ENCODE assay signal across 8 mouse cellular contexts in genomic region chr19:6907811-6908540, GRCm38 (mm10). TPM values are rescaled to one million over a fixed set of nuclear protein-coding genes. Genes with fewer than 3 reads are reported as not detected.
DNase-seq lines count a peak whose midpoint lies in the region; ATAC-seq and TF ChIP-seq lines count a peak whose summit lies in the region.

No protein-coding gene starts in this region.

- H3K4me2 ChIP-seq in limb, embryonic 12.5 days = peak overlapping the region; percentile 68
- peak overlapping the region; percentile 76 for H3K4me2 ChIP-seq in midbrain, postnatal 0 days (ENCODE audit: low read depth, low read length, poor library complexity, severe bottlenecking)

- TF ChIP-seq POLR2A in embryonic fibroblast, embryonic 13.5 days (IDR thresholded peaks at IDR 0.05; ENCODE audit: low read depth, low read length) = no peak

- no peak for ATAC-seq in limb, embryonic 12.5 days (ENCODE audit: insufficient number of reproducible peaks, insufficient read depth, low FRiP score, low TSS enrichment, low read depth)
- no peak for ATAC-seq in midbrain, postnatal 0 days (ENCODE audit: low FRiP score)

- no peaks in the 10 kb centered on the region for H3K27me3 ChIP-seq in limb, embryonic 12.5 days
- H3K27me3 ChIP-seq in midbrain, postnatal 0 days (ENCODE audit: insufficient read depth, low read length) = no peaks in the 10 kb centered on the region

- no peaks in the 10 kb centered on the region; the same call in 1 of the 2 replicates for H3K4me1 ChIP-seq in embryonic fibroblast, embryonic 13.5 days (ENCODE audit: control insufficient read depth, insufficient read depth, low read length)
- H3K4me1 ChIP-seq in limb, embryonic 12.5 days (replicated peaks) = peaks cover 20% of the 10 kb centered on the region
- H3K4me1 ChIP-seq in midbrain, postnatal 0 days (ENCODE audit: insufficient read depth, low read length) = peaks cover 9% of the 10 kb centered on the region

- peak overlapping the region; percentile 73; the same call in 1 of the 2 replicates for H3K27ac ChIP-seq in embryonic fibroblast, embryonic 13.5 days (ENCODE audit: insufficient read depth, low read length)
- no peak overlapping the region for H3K27ac ChIP-seq in limb, embryonic 12.5 days
- H3K27ac ChIP-seq in midbrain, postnatal 0 days (ENCODE audit: low read depth, low read length) = no peak overlapping the region

- no peak for TF ChIP-seq CTCF in embryonic fibroblast, embryonic 13.5 days (IDR thresholded peaks at IDR 0.05; ENCODE audit: borderline replicate concordance, insufficient read depth, low read length)
- TF ChIP-seq CTCF in midbrain, postnatal 0 days (IDR thresholded peaks at IDR 0.05) = no peak

- no peaks in the 10 kb centered on the region for H3K9me3 ChIP-seq in limb, embryonic 12.5 days
- H3K9me3 ChIP-seq in midbrain, postnatal 0 days (ENCODE audit: low read length) = no peaks in the 10 kb centered on the region

- peak overlapping the region; percentile 67 for H3K4me3 ChIP-seq in embryonic fibroblast, embryonic 13.5 days (ENCODE audit: insufficient read depth, low read length)
- H3K4me3 ChIP-seq in limb, embryonic 12.5 days (replicated peaks) = peak overlapping the region; percentile 62
- peak overlapping the region; percentile 58 for H3K4me3 ChIP-seq in midbrain, postnatal 0 days (ENCODE audit: low read depth, low read length)

- peaks cover 54% of the 10 kb centered on the region for H3K36me3 ChIP-seq in limb, embryonic 12.5 days
- peaks cover 47% of the 10 kb centered on the region for H3K36me3 ChIP-seq in midbrain, postnatal 0 days (ENCODE audit: insufficient read depth, low read length)

- WGBS in limb, embryonic 12.5 days = 84% methylated on average over 7 of the region's 7 CpGs
- WGBS in midbrain, postnatal 0 days = 88% methylated on average over 7 of the region's 7 CpGs

- DNase-seq in kidney, adult 18-20 months = peak; percentile 62
- DNase-seq in kidney, postnatal 4 days = no peak
- DNase-seq in midbrain, postnatal 0 days (ENCODE audit: low spot score) = no peak
- DNase-seq in urinary bladder, adult 2 months (ENCODE audit: low spot score) = no peak
- no peak for DNase-seq in retina, embryonic 14.5 days (ENCODE audit: low spot score)
- DNase-seq in layer of hippocampus, postnatal 10 days (ENCODE audit: low spot score in 2 of 2) = no peak

- peak overlapping the region; percentile 70; the same call in 1 of the 2 replicates for H3K9ac ChIP-seq in limb, embryonic 12.5 days (replicated peaks)
- H3K9ac ChIP-seq in midbrain, postnatal 0 days (replicated peaks; ENCODE audit: low read length, poor library complexity, severe bottlenecking) = no peak overlapping the region; the same call in 1 of the 2 replicates

RNA-seq across cellular contexts. Expression of gene Trmt112, which starts 1.5 kb away (rescaled TPM):
- polyA plus RNA-seq in embryonic fibroblast, embryonic 13.5 days (2011; ENCODE audit: insufficient read length, low read depth, missing spikeins) = 61.4 and 74.9 TPM in 2 replicates
- 165 and 167 TPM in 2 replicates for polyA plus RNA-seq in limb, embryonic 12.5 days (2016; fragmentation: Nextera tagmentation; extraction: Ambion mirVana)
- total RNA-seq in midbrain, postnatal 0 days (2014; rRNA removed) = 80.6 and 85.4 TPM in 2 replicates
- 110 and 118 TPM in 2 replicates for polyA plus RNA-seq in midbrain, postnatal 0 days (2015; fragmentation: Nextera tagmentation; extraction: Ambion mirVana)
- 114 and 126 TPM in 2 replicates for polyA plus RNA-seq in urinary bladder, adult 2 months (2012; rRNA removed)
- 10 to 100 TPM; 42.4 to 44.5 TPM for total RNA-seq in layer of hippocampus, postnatal 10 days (2021)

RNA-seq across cellular contexts. Expression of gene Prdx5, which starts 1.9 kb away (rescaled TPM):
- polyA plus RNA-seq in embryonic fibroblast, embryonic 13.5 days (2011; ENCODE audit: insufficient read length, low read depth, missing spikeins) = 161 and 235 TPM in 2 replicates
- 158 and 164 TPM in 2 replicates for polyA plus RNA-seq in limb, embryonic 12.5 days (2016; fragmentation: Nextera tagmentation; extraction: Ambion mirVana)
- 211 and 223 TPM in 2 replicates for total RNA-seq in midbrain, postnatal 0 days (2014; rRNA removed)
- polyA plus RNA-seq in midbrain, postnatal 0 days (2015; fragmentation: Nextera tagmentation; extraction: Ambion mirVana) = 491 and 528 TPM in 2 replicates
- polyA plus RNA-seq in urinary bladder, adult 2 months (2012; rRNA removed) = 308 and 425 TPM in 2 replicates
- total RNA-seq in layer of hippocampus, postnatal 10 days (2021) = 100 to 1,000 TPM; 319 to 332 TPM

RNA-seq across cellular contexts. Expression of gene Esrra, which starts 13.6 kb away (rescaled TPM):
- 18.6 and 19.7 TPM in 2 replicates for polyA plus RNA-seq in embryonic fibroblast, embryonic 13.5 days (2011; ENCODE audit: insufficient read length, low read depth, missing spikeins)
- 6.4 and 8.5 TPM in 2 replicates for polyA plus RNA-seq in limb, embryonic 12.5 days (2016; fragmentation: Nextera tagmentation; extraction: Ambion mirVana)
- total RNA-seq in midbrain, postnatal 0 days (2014; rRNA removed) = 31.6 and 40.7 TPM in 2 replicates
- 7.2 and 7.3 TPM in 2 replicates for polyA plus RNA-seq in midbrain, postnatal 0 days (2015; fragmentation: Nextera tagmentation; extraction: Ambion mirVana)
- polyA plus RNA-seq in urinary bladder, adult 2 months (2012; rRNA removed) = 55.8 and 59.1 TPM in 2 replicates
- 10 to 100 TPM; 45.8 to 53.0 TPM for total RNA-seq in layer of hippocampus, postnatal 10 days (2021)

RNA-seq across cellular contexts. Expression of gene Catsperz, which starts 17.2 kb away (rescaled TPM):
- polyA plus RNA-seq in embryonic fibroblast, embryonic 13.5 days (2011; ENCODE audit: insufficient read length, low read depth, missing spikeins) = 0.57 TPM in 1 of 2 replicates, not detected in the other
- 1.0 TPM in 2 replicates for polyA plus RNA-seq in limb, embryonic 12.5 days (2016; fragmentation: Nextera tagmentation; extraction: Ambion mirVana)
- 0.52 and 1.1 TPM in 2 replicates for total RNA-seq in midbrain, postnatal 0 days (2014; rRNA removed)
- polyA plus RNA-seq in midbrain, postnatal 0 days (2015; fragmentation: Nextera tagmentation; extraction: Ambion mirVana) = 2.1 and 3.0 TPM in 2 replicates
- 3.6 and 4.1 TPM in 2 replicates for polyA plus RNA-seq in urinary bladder, adult 2 months (2012; rRNA removed)
- total RNA-seq in layer of hippocampus, postnatal 10 days (2021) = 10 to 100 TPM; 10.7 to 11.5 TPM

RNA-seq across cellular contexts. Expression of gene Kcnk4, which starts 26.3 kb away (rescaled TPM):
- not detected in 2 replicates for polyA plus RNA-seq in embryonic fibroblast, embryonic 13.5 days (2011; ENCODE audit: insufficient read length, low read depth, missing spikeins)
- polyA plus RNA-seq in limb, embryonic 12.5 days (2016; fragmentation: Nextera tagmentation; extraction: Ambion mirVana) = 0.40 and 0.60 TPM in 2 replicates
- total RNA-seq in midbrain, postnatal 0 days (2014; rRNA removed) = 7.9 and 13.6 TPM in 2 replicates
- 17.8 and 18.0 TPM in 2 replicates for polyA plus RNA-seq in midbrain, postnatal 0 days (2015; fragmentation: Nextera tagmentation; extraction: Ambion mirVana)
- 1.6 and 1.8 TPM in 2 replicates for polyA plus RNA-seq in urinary bladder, adult 2 months (2012; rRNA removed)
- 10 to 100 TPM; 25.3 to 27.8 TPM for total RNA-seq in layer of hippocampus, postnatal 10 days (2021)
